Mouse (Mus musculus) cerebellum, adult 2 months (tissue): ENCODE results near the gene Igf2bp2.

Source experiments
- CTCF ChIP-seq: fragments of 200-500 bp; IDR thresholded peaks from 2 replicates; pipeline ENCODE4 v1.5.1; 2011; ENCODE audit warnings: low read depth, mild to moderate bottlenecking, control low read depth, low read length, moderate library complexity, borderline replicate concordance; ENCODE audit not compliant: insufficient read depth
- POLR2A ChIP-seq: fragments of 200-500 bp; IDR thresholded peaks from 2 replicates; pipeline ENCODE4 v1.6.1; 2011; ENCODE audit warnings: low read length, control low read depth, borderline replicate concordance; ENCODE audit not compliant: insufficient read depth

- TF ChIP-seq CTCF (no peak), POLR2A (no peak)
Observed at GRCm38 (mm10) chr16:22127806-22128205, 35.3 kb downstream of the Igf2bp2 start.
